Mouse (Mus musculus): Measurements from ENCODE around the gene Nacad. TPM values are rescaled to one million over a fixed set of nuclear protein-coding genes. Genes with fewer than 3 reads are reported as not detected.

Gene Nacad
- polyA plus RNA-seq, 1 experiment: not detected

DNA sequence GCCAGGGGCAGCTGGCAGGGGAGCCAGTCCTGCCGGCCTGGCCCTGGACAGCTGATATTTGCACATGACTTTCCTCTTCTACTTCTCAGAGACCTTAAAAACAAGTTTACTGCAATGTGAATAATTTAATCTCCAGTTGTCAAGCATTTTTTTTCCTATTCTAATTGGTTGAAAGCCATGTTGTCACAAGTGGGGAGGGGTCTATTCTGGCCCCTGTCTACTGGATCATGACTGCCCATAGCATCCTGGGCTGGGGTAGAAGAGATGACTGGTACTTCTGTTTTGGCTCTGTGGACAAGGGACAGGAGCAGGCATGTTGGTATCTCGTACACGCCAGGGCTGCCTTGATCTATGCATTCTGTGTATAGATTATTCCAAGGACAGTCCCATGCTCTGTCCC is 9.2 kb downstream of the Nacad start:
- no peak for TF ChIP-seq POLR2A (IDR thresholded peaks at IDR 0.05; ENCODE audit: borderline replicate concordance, low read depth, low read length)
- TF ChIP-seq CTCF (IDR thresholded peaks at IDR 0.05; ENCODE audit: low read depth, low read length): no peak
- Histone ChIP-seq H3K4me3 (ENCODE audit: insufficient read depth, low read length) (no peak overlapping the region), H3K27ac (ENCODE audit: insufficient read depth, low read depth, low read length) (no peak overlapping the region), H3K4me1 (ENCODE audit: control insufficient read depth, insufficient read depth, low read length) (no peaks in the 10 kb centered on the region)

DNA sequence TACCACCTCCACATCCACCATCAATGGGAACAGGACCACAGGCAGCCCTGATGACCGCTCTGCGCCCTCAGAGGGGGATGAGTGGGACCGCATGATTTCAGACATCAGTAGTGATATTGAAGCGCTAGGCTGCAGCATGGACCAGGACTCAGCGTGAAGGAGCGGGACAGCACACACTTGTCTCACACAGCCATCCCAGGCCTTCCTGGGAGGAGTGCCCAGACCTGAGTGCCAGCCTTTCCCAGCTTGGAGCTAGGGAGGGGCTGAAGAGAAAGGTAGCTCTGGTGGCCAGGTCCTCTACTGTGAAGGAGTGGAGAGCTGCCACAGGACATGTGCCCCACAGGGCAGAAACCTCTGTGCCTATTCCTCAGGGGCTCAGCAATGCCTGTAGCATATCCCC is 9.6 kb downstream of the Nacad start:
- no peaks in the 10 kb centered on the region for H3K4me1 ChIP-seq (ENCODE audit: control insufficient read depth, insufficient read depth, low read length)
- H3K27ac ChIP-seq (ENCODE audit: insufficient read depth, low read depth, low read length): no peak overlapping the region
- TF ChIP-seq CTCF (IDR thresholded peaks at IDR 0.05; ENCODE audit: low read depth, low read length): no peak
- no peak overlapping the region for H3K4me3 ChIP-seq (ENCODE audit: insufficient read depth, low read length)

DNA sequence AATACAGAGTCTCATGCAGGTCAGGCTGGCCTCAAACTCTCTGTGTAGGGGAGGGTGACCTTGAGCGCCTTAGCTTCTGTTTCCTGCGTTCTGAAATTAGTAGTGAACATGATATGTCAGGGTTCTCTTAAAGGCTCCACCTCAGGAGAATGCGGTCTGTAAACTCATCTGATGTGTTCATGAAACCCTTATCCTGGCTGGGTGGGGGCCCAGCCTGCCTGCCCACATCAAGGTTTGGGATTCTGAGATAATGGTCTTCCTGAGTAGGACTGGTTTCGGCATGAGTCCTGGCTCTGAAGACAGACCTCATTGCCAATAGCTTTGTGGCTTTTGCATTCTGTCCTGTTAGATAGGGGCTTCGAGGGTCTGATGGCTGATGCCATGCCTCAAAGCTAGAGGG is 10.5 kb downstream of the Nacad start:
- no peak for TF ChIP-seq CTCF (IDR thresholded peaks at IDR 0.05; ENCODE audit: low read depth, low read length)
- no peak for TF ChIP-seq POLR2A (IDR thresholded peaks at IDR 0.05; ENCODE audit: borderline replicate concordance, low read depth, low read length)
- no peak overlapping the region for H3K4me3 ChIP-seq (ENCODE audit: insufficient read depth, low read length)
- H3K4me1 ChIP-seq (ENCODE audit: control insufficient read depth, insufficient read depth, low read length): no peaks in the 10 kb centered on the region
- no peak overlapping the region for H3K27ac ChIP-seq (ENCODE audit: insufficient read depth, low read depth, low read length)

DNA sequence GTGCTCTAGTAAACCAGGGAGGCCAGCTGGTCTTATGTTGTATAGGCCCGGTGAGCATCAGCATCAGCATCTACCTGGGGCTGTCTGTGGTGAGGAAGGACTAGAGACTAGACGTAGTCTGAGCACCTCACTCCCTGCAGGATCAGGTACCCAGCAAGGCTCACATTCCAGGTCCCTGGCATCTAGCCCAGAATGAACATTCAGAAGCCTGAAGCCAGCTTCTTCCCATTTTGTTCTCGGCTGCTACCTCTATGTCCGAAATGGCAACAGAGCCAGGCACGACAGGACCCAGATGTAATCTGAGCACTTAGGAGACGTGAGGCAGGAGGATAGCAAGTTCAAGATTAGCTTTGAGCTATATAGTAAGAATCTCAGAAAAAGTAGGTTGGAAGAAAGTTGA is 11.0 kb downstream of the Nacad start:
- no peak for TF ChIP-seq POLR2A (IDR thresholded peaks at IDR 0.05; ENCODE audit: borderline replicate concordance, low read depth, low read length)
- no peak for TF ChIP-seq CTCF (IDR thresholded peaks at IDR 0.05; ENCODE audit: low read depth, low read length)
- no peaks in the 10 kb centered on the region for H3K4me1 ChIP-seq (ENCODE audit: control insufficient read depth, insufficient read depth, low read length)

DNA sequence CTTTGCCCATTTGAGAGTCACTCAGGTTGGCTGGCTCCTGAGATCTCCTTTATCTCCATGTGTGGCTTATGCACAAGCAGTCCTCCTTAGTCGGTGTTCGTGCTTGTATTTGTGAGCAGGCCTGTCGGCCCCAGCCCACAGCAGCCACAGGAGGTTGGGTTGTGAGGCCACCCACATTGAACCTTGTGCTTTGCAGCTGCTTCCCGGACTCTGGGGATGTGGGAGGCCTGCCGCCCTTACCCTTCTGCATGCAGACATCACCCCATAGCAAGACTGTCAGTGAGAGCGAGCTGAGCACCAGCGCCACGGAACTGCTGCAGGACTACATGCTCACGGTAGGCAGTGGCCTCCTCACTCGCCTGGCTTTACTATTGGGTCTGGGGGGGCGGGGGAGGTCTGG is 12.4 kb downstream of the Nacad start:
- Histone ChIP-seq H3K4me1 (ENCODE audit: control insufficient read depth, insufficient read depth, low read length) (no peaks in the 10 kb centered on the region), H3K4me3 (ENCODE audit: insufficient read depth, low read length) (no peak overlapping the region), H3K27ac (ENCODE audit: insufficient read depth, low read depth, low read length) (no peak overlapping the region)
- no peak for TF ChIP-seq POLR2A (IDR thresholded peaks at IDR 0.05; ENCODE audit: borderline replicate concordance, low read depth, low read length)
- no peak for TF ChIP-seq CTCF (IDR thresholded peaks at IDR 0.05; ENCODE audit: low read depth, low read length)

More for the DNA sequence above, 11.0 kb downstream of the Nacad start:
- H3K27ac ChIP-seq (ENCODE audit: insufficient read depth, low read depth, low read length): no peak overlapping the region
- H3K4me3 ChIP-seq (ENCODE audit: insufficient read depth, low read length): no peak overlapping the region

DNA sequence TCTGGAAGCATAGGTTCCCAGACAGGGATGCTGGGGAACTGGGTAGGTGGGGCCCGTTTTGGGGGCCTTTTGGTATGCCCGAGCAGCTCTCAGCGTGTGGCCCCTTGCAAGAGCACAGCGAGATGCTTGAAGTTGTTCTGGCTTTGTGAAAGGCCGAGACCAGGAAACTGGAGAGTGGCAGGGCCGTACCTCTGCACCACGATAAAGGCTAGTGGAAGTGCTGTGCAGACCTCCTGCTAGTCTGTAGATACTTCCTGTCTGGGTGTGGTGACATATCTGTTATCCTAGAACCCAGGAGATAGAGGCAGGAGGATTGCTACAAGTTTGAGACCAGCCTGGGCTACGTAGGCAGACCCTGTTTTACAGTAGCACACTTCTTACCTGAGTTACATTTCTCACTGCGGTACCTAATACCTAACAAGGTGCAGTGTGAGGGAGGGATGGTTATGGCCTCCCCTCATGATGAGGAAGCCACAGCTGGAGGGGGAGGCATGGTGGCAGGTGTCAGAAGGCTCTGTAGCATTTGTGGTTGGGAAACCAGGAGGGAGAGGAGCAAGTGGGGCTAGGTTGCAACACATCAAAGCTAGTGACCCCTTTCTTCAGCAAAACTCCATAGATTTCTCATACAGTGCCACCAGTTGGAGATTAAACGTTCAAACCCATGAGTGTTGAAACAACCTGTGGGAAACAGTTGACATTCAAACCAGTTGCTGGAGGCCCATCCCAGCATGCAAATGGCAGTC is 14.7 kb downstream of the Nacad start:
- Histone ChIP-seq H3K4me1 (ENCODE audit: control insufficient read depth, insufficient read depth, low read length) (peaks cover 13% of the 10 kb centered on the region), H3K4me3 (ENCODE audit: insufficient read depth, low read length) (no peak overlapping the region), H3K27ac (ENCODE audit: insufficient read depth, low read depth, low read length) (no peak overlapping the region)
- no peak for TF ChIP-seq POLR2A (IDR thresholded peaks at IDR 0.05; ENCODE audit: borderline replicate concordance, low read depth, low read length)
- no peak for TF ChIP-seq CTCF (IDR thresholded peaks at IDR 0.05; ENCODE audit: low read depth, low read length)

DNA sequence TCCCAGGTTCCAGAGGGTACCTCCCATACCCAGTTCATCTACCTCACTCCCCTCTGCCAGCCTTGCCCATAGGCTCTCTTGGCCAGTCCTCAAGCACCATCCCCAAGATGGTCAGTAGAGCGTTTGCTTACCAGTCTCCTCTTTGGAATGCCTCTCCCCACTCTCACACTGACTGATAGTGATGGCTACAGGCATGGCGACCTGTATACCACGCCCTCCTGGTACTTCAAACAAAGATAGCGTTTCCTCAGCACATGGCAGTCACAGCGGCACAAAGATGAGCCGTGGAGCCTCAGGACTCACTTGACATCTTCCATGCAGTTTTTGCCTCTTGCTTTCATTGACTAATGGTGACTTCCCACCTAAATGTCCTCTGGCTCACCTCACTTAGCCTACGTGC is 16.0 kb downstream of the Nacad start:
- Histone ChIP-seq H3K4me3 (ENCODE audit: insufficient read depth, low read length) (no peak overlapping the region), H3K27ac (ENCODE audit: insufficient read depth, low read depth, low read length) (no peak overlapping the region), H3K4me1 (ENCODE audit: control insufficient read depth, insufficient read depth, low read length) (peaks cover 23% of the 10 kb centered on the region)
- TF ChIP-seq CTCF (IDR thresholded peaks at IDR 0.05; ENCODE audit: low read depth, low read length) (no peak), POLR2A (IDR thresholded peaks at IDR 0.05; ENCODE audit: borderline replicate concordance, low read depth, low read length) (no peak)

DNA sequence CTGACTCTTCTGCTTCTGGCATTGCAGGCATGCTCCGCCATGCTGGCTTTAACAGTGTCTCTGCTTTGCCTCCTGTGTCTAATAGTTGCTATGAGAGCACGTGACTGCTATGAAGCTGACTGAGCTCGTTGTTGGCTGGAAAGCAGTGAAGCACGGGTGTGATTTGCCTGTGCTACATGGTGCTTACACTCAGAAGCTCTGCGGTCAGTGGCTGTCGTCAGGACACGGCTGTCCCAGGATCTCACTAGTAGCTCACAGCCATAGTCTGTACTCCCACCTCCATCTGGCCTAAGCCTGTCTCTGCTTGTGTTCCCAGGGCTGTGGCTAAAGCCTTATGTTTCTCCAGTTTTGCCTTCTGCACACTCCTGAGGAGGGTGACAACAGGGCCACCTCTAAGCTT is 17.6 kb downstream of the Nacad start:
- Histone ChIP-seq H3K4me1 (ENCODE audit: control insufficient read depth, insufficient read depth, low read length) (peaks cover 23% of the 10 kb centered on the region), H3K4me3 (ENCODE audit: insufficient read depth, low read length) (no peak overlapping the region), H3K27ac (ENCODE audit: insufficient read depth, low read depth, low read length) (no peak overlapping the region)
- TF ChIP-seq CTCF (IDR thresholded peaks at IDR 0.05; ENCODE audit: low read depth, low read length): no peak
- TF ChIP-seq POLR2A (IDR thresholded peaks at IDR 0.05; ENCODE audit: borderline replicate concordance, low read depth, low read length): no peak

DNA sequence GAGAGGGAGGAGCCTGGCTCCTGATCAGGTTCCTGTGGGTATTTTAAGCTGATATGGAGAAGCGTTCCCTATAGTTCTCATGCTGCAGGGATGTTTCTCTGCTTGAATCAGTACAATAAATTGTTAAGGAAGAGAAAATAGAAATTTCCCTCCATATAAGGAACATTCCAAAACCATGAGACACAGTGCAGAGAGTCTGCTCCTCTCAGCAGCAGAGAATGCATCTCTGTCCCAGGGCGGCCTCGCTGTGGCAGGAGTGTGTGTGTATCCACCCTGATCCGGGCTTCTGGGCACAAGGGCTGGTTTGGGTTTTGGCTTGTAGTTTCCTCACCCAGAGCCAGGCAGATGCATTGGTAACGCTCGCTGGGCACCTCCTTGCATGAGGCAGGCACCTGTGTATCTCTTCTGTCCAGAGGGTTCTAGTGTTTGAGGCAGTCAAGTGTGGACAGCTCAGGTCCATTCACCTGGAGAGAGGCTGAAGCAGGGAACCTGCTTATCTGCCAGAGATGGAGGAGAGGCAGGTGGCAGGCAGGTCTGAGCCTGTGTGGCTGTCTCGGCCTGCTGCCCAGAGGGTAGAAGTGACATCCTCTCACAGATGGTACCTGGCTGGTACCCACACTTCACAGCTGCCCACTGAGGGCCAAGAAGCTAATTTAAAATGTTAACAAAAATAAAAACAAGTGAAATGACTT is 18.5 kb downstream of the Nacad start:
- peaks cover 23% of the 10 kb centered on the region for H3K4me1 ChIP-seq (ENCODE audit: control insufficient read depth, insufficient read depth, low read length)
- H3K27ac ChIP-seq (ENCODE audit: insufficient read depth, low read depth, low read length): peak overlapping the region; percentile 21; the same call in 1 of the 2 replicates
- TF ChIP-seq POLR2A (IDR thresholded peaks at IDR 0.05; ENCODE audit: borderline replicate concordance, low read depth, low read length): no peak
- TF ChIP-seq CTCF (IDR thresholded peaks at IDR 0.05; ENCODE audit: low read depth, low read length): no peak
- no peak overlapping the region for H3K4me3 ChIP-seq (ENCODE audit: insufficient read depth, low read length)

DNA sequence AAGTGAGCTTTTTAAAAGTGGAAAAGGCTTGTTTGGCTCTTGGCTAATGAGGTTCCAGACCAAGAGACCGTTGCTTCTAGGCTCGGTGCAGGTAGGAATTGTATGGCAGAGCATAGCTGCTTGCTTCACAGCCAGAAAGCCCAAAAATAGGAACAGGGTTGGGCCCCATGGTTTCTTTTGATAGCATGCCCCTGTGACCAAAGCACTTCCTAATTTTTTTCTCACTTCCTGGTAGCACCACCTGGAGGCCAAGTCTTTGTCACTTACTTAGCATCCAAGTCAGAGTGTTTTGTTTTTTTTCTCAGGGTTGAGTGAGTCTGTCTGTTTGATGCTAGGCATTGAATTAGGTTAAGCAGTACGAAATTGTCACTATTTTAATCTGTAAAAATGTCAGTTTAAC is 19.2 kb downstream of the Nacad start:
- H3K27ac ChIP-seq (ENCODE audit: insufficient read depth, low read depth, low read length): peak overlapping the region; percentile 79
- peaks cover 23% of the 10 kb centered on the region for H3K4me1 ChIP-seq (ENCODE audit: control insufficient read depth, insufficient read depth, low read length)
- TF ChIP-seq POLR2A (IDR thresholded peaks at IDR 0.05; ENCODE audit: borderline replicate concordance, low read depth, low read length) (no peak), CTCF (IDR thresholded peaks at IDR 0.05; ENCODE audit: low read depth, low read length) (no peak)
- H3K4me3 ChIP-seq (ENCODE audit: insufficient read depth, low read length): no peak overlapping the region

All from bone marrow macrophage, adult 2 months (primary cell).